Comparison of ENCODE assay signal across 9 mouse cellular contexts in the genomic region with DNA sequence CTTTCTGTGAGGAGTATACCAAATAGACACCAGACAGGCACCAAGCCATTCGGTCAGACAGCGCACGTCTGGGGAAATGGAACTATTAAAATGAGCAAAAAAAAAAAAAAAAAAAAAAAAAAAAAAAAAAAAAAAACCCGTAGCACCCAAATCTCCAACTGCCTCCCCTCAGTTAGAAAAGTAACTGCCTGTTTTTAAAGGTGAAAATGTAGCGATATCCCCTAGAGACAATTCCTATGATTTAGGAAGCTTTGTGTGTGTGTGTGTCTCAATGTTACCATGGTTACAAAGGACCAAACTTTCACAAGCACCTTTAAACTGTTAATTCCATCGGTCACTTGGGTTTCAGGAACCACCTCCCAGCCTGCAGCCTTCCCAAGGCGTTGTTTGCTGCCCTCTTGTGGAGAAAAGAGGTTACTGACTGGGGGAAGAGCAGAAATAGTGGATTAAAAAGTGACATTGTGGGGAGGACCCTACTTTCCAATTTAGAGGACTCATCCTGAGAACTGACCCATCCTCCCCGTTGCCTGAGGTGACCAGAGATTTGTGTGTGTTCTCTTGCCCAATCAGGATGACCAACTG. TPM values are rescaled to one million over a fixed set of nuclear protein-coding genes. Genes with fewer than 3 reads are reported as not detected.
DNase-seq lines count a peak whose midpoint lies in the region; ATAC-seq and TF ChIP-seq lines count a peak whose summit lies in the region.
"Had no signal": no experiment of that assay in that cellular context is flagged by ENCODE, and none has a peak within 500 bp of the region (broad histone marks: within the 10 kb centered on the region; RNA-seq: fewer than 3 reads in every experiment).

No protein-coding gene starts in this region.

- peak; percentile 62; the same call in 1 of the 2 replicates for ATAC-seq in erythroblast, adult 5-6 weeks (replicated peaks; ENCODE audit: low FRiP score, poor library complexity, severe bottlenecking)

- no peak for TF ChIP-seq EP300 in CH12.LX (IDR thresholded peaks at IDR 0.05; ENCODE audit: low read length)

- TF ChIP-seq RAD21 in CH12.LX (IDR thresholded peaks at IDR 0.05; ENCODE audit: low read depth, low read length): peak; percentile 61

- intact Hi-C loops in gastrocnemius, adult 2 months (cut with DNase I): loop anchor here (5.0 kb wide), 2 partner anchors 1784 to 1909 kb away; no protein-coding TSS in a partner anchor

- peaks cover 0 to 6% of the 10 kb centered on the region in 2 experiments; a peak in 2 of 4 replicates for H3K4me1 ChIP-seq in CH12.LX (ENCODE audit: control insufficient read depth in 1 of 2, insufficient read depth in 2 of 2)
- no peaks in the 10 kb centered on the region for H3K4me1 ChIP-seq in spleen, adult 2 months (ENCODE audit: control insufficient read depth, insufficient read depth, insufficient read length)

- no peak overlapping the region for H3K4me3 ChIP-seq in gastrocnemius, adult 2 months
- H3K4me3 ChIP-seq in CH12.LX (replicated peaks in 1 of 3; ENCODE audit: low read depth in 2 of 3, low read length in 2 of 3, poor library complexity in 1 of 3): no peak overlapping the region
- no peak overlapping the region for H3K4me3 ChIP-seq in spleen, adult 2 months (ENCODE audit: extremely low read depth, insufficient read depth, insufficient read length)

- in situ Hi-C loops in CH12.LX (cut with MboI; ENCODE audit: low pct_ligation_motif_present, low pct_unique_long_range_greater_than_20kb, low sequenced_read_pairs): no loop called here

- H3K9ac ChIP-seq in CH12.LX (ENCODE audit: insufficient read depth, low read depth): no peak overlapping the region

- H3K36me3 ChIP-seq in CH12.LX (replicated peaks in 1 of 2; ENCODE audit: control insufficient read depth in 1 of 2, insufficient read depth in 1 of 2, low read length in 1 of 2): no peaks in the 10 kb centered on the region
- H3K36me3 ChIP-seq in spleen, adult 2 months (ENCODE audit: control insufficient read depth, insufficient read depth, low read length): no peaks in the 10 kb centered on the region

- 40% methylated on average over 8 of the region's 8 CpGs for WGBS in spleen, adult 2 months

- dilution Hi-C loops in CH12.LX (cut with MboI; ENCODE audit: extremely low pct_ligation_motif_present, extremely low pct_unique_long_range_greater_than_20kb, low sequenced_read_pairs): no loop called here

- peak; percentile 43 for DNase-seq in gastrocnemius, adult 2 months
- no peak for DNase-seq in gastrocnemius, adult 8-10 months (ENCODE audit: low spot score in 2 of 2)
- DNase-seq in CH12.LX (ENCODE audit: extremely low read depth): peak; percentile 68
- peak; percentile 80 for DNase-seq in brain, embryonic 14.5 days (ENCODE audit: low read depth)
- peak; percentile 63 to 65 for DNase-seq in kidney, postnatal 4 days
- peak; percentile 77 for DNase-seq in lung, postnatal 10 days
- peak in 1 of 2 experiments; percentile 5 for DNase-seq in spleen, adult 2 months (ENCODE audit: low read depth in 1 of 2, low spot score in 2 of 2)

- 0 out of 2 replicates have a peak overlapping the region, but pooled peaks have one; percentile 16 for H3K4me2 ChIP-seq in CH12.LX (ENCODE audit: insufficient read depth, low read depth, poor library complexity, severe bottlenecking)

- H3K27ac ChIP-seq in gastrocnemius, adult 2 months: no peak overlapping the region
- no peak overlapping the region for H3K27ac ChIP-seq in CH12.LX (ENCODE audit: insufficient read depth, low read depth)
- no peak overlapping the region for H3K27ac ChIP-seq in spleen, adult 2 months (ENCODE audit: insufficient read depth, low read length)

- no peak for TF ChIP-seq POLR2A in CH12.LX (IDR thresholded peaks at IDR 0.05; ENCODE audit: low read depth, low read length)
- no peak for TF ChIP-seq POLR2A in brain, embryonic 14.5 days (IDR thresholded peaks at IDR 0.05; ENCODE audit: borderline replicate concordance, extremely low read depth, insufficient read depth, insufficient read length, poor library complexity, severe bottlenecking)
- TF ChIP-seq POLR2A in spleen, adult 2 months (IDR thresholded peaks at IDR 0.05; ENCODE audit: low read depth, low read length): no peak

- no peaks in the 10 kb centered on the region for H3K9me3 ChIP-seq in CH12.LX (replicated peaks; ENCODE audit: low read length)

- peaks cover 18% of the 10 kb centered on the region for H3K27me3 ChIP-seq in CH12.LX (replicated peaks)
- no peaks in the 10 kb centered on the region for H3K27me3 ChIP-seq in spleen, adult 2 months (ENCODE audit: control insufficient read depth, insufficient read depth, low read length)

- peak; percentile 86 for TF ChIP-seq CTCF in gastrocnemius, adult 2 months (IDR thresholded peaks at IDR 0.05)
- peak; percentile 83 to 96 for TF ChIP-seq CTCF in CH12.LX (conservative IDR thresholded peaks at IDR 0.05 in 1 of 2, IDR thresholded peaks at IDR 0.05 in 1 of 2; ENCODE audit: low read depth in 2 of 2, low read length in 2 of 2)
- TF ChIP-seq CTCF in brain, embryonic 14.5 days (IDR thresholded peaks at IDR 0.05; ENCODE audit: borderline replicate concordance, extremely low read depth, insufficient read depth, insufficient read length): peak; percentile 93
- peak; percentile 46; the same call in 1 of the 2 replicates for TF ChIP-seq CTCF in spleen, adult 2 months (IDR thresholded peaks at IDR 0.05; ENCODE audit: extremely low read depth, insufficient read depth, insufficient read length, insufficient replicate concordance)

- no peaks in the 10 kb centered on the region for H3K79me2 ChIP-seq in CH12.LX (replicated peaks; ENCODE audit: control insufficient read depth, extremely low read depth, insufficient read depth, poor library complexity, severe bottlenecking)

TF ChIP-seq in CH12.LX, 34 proteins besides CTCF, POLR2A, EP300 and RAD21:
- TF ChIP-seq ZKSCAN1 (IDR thresholded peaks at IDR 0.05; ENCODE audit: borderline replicate concordance, low read depth, low read length): no peak
- no peak for TF ChIP-seq ELF1 (IDR thresholded peaks at IDR 0.05; ENCODE audit: low read depth, low read length)
- TF ChIP-seq JUND (conservative IDR thresholded peaks at IDR 0.05; ENCODE audit: low read depth, low read length): no peak
- TF ChIP-seq MAFK (IDR thresholded peaks at IDR 0.05; ENCODE audit: insufficient replicate concordance, low read length): no peak
- TF ChIP-seq HCFC1 (IDR thresholded peaks at IDR 0.05; ENCODE audit: low read depth, low read length): no peak
- TF ChIP-seq BHLHE40 (IDR thresholded peaks at IDR 0.05; ENCODE audit: low read depth, low read length): no peak
- no peak for TF ChIP-seq MAZ (IDR thresholded peaks at IDR 0.05; ENCODE audit: low read depth, low read length)
- TF ChIP-seq SMC3 (IDR thresholded peaks at IDR 0.05; ENCODE audit: low read depth, low read length): peak; percentile 73
- peak; percentile 77 for TF ChIP-seq ZNF384 (IDR thresholded peaks at IDR 0.05; ENCODE audit: low read depth, low read length)
- TF ChIP-seq ZMIZ1 (IDR thresholded peaks at IDR 0.05; ENCODE audit: low read depth, low read length): no peak
- TF ChIP-seq PAX5 (IDR thresholded peaks at IDR 0.05; ENCODE audit: low read length): no peak
- no peak for TF ChIP-seq UBTF (IDR thresholded peaks at IDR 0.05; ENCODE audit: low read depth, low read length)
- no peak for TF ChIP-seq USF2 (conservative IDR thresholded peaks at IDR 0.05; ENCODE audit: low read depth, low read length)
- no peak for TF ChIP-seq E2F4 (IDR thresholded peaks at IDR 0.05; ENCODE audit: insufficient replicate concordance, low read depth, low read length)
- no peak for TF ChIP-seq NRF1 (IDR thresholded peaks at IDR 0.05; ENCODE audit: low read depth, low read length)

RNA-seq across cellular contexts. Expression of gene Fam19a4, which starts 53.6 kb away (rescaled TPM):
- under 1 TPM; 0.20 to 0.31 TPM for total RNA-seq in gastrocnemius, adult 2 months (2021)
- total RNA-seq in gastrocnemius, adult 8-10 months (2022): under 1 TPM; 0.13 to 0.46 (median 0.27) TPM
- total RNA-seq in CH12.LX (2012; rRNA removed): not detected in 2 replicates
- total RNA-seq in CH12.LX (2014; rRNA removed): not detected in 2 replicates
- not detected in 2 replicates for polyA plus RNA-seq in CH12.LX (2012; ENCODE audit: insufficient read length, low read depth)
- 1.4 and 2.3 TPM in 2 replicates for polyA plus RNA-seq in brain, embryonic 14.5 days (2012; rRNA removed)
- total RNA-seq in erythroblast, adult 5-6 weeks (2015; ENCODE audit: low replicate concordance): not detected in 2 replicates
- 0.17 TPM in 1 of 2 replicates, not detected in the other for total RNA-seq in erythroblast, adult 5-6 weeks (2017; ENCODE audit: low replicate concordance)
- polyA plus RNA-seq in spleen, adult 2 months (2012; rRNA removed): not detected in 2 replicates
- polyA plus RNA-seq: liver, embryonic 16.5 days had no signal

Comparison
In these comparisons a context has a peak if more than half of its experiments do, and no peak if none do; other contexts are left out.
1. DNase-seq: peak in gastrocnemius, adult 2 months (single experiment), CH12.LX (single experiment), brain, embryonic 14.5 days (single experiment), kidney, postnatal 4 days (2 of 2) and lung, postnatal 10 days (single experiment); none in gastrocnemius, adult 8-10 months (0 of 2).
2. Peak in every context shown above with its lines, with median percentiles within 50 percentile points of each other: CTCF ChIP-seq.